Mouse (Mus musculus): ENCODE data around the gene Adgrl1.

- TF ChIP-seq CTCF (IDR thresholded peaks at IDR 0.05; ENCODE audit: insufficient read depth, low read depth, low read length) (no peak), POLR2A (IDR thresholded peaks at IDR 0.05; ENCODE audit: insufficient read depth, low read depth, low read length) (no peak)
Observed at GRCm38 (mm10) chr8:83902961-83903666, 3.2 kb downstream of the Adgrl1 start.
